Mouse (Mus musculus): ENCODE data around the gene Amph. TPM values are rescaled to one million over a fixed set of nuclear protein-coding genes. Genes with fewer than 3 reads are reported as not detected.

Amph gene
- polyA plus RNA-seq, 1 experiment from 2014 or later: 3.7 TPM

DNA sequence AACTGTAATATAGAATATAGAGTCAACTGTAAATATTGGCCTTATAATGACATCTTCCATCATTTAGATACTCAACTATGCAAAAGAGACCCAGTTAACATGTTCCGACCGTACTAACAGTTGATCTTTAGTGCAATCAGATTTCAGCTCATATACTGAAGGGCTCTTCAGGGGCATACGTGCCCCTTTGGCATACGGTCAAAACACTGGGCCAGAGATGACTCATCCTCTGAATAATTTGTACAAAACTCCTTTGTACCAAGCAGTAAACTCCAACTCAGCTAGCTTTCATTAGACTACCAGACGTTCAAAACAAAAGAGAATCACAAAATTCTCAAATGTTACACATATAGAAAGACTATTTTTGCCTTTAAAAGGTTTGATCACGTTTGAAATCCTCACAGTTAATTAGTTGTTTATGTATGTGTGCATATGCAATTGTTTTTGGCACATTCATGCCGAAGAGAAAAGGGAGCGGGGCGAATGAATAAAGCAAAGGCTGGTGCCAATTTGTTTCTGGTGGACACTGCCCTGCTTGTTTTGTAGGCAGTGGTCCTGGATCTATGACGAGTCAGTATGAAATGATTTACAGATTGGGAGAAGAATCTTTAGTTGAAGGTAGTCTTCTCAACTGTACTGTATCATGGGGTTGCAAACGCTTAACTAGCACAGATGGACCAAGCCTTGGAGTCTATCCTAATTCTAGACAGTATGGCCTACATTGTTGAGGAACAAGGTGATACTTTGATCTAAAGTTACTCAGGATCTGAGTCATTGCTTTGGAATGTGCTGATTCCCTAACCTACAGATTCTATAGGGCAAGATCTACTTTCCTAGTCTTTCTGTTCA, 8.3 kb downstream of the Amph start:
- Histone ChIP-seq H3K4me3 (ENCODE audit: low read depth, low read length) (no peak overlapping the region), H3K9ac (ENCODE audit: low read depth, low read length) (no peak overlapping the region), H3K27ac (replicated peaks; ENCODE audit: low read depth, low read length) (no peak overlapping the region), H3K4me2 (ENCODE audit: low read depth, low read length) (no peak overlapping the region), H3K9me3 (ENCODE audit: control insufficient read depth, low read length) (no peaks in the 10 kb centered on the region), H3K27me3 (replicated peaks; ENCODE audit: control insufficient read depth, insufficient read depth, low read length) (no peaks in the 10 kb centered on the region), H3K4me1 (ENCODE audit: control insufficient read depth, insufficient read depth, low read length) (no peaks in the 10 kb centered on the region), H3K36me3 (ENCODE audit: control insufficient read depth, insufficient read depth, low read length) (no peaks in the 10 kb centered on the region)
- WGBS: 84% methylated on average over 11 of the region's 11 CpGs
- DNase-seq (ENCODE audit: low spot score) (no peak), ATAC-seq (ENCODE audit: low read depth) (no peak)

DNA sequence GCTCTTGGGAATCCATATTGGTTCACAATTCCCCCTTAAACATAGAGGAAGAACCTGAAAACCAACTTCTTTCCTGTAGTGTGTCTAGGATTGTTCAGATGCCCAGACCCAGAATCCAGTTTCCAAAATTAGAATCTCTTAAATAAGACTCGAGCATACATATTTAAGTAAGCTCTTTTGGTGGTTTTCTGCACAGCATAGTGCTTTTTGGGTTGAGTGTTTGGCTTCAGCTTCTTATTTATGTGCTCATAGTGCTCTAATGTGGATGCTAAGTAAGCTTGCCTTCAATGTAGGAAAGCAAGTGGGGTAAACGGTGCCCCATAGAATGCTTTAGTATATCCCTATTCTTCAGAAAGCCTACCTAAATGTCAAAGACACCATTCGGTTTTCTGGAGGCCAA, 9.0 kb downstream of the Amph start:
- DNase-seq (ENCODE audit: low spot score): no peak
- Histone ChIP-seq H3K9me3 (ENCODE audit: control insufficient read depth, low read length) (no peaks in the 10 kb centered on the region), H3K4me1 (ENCODE audit: control insufficient read depth, insufficient read depth, low read length) (no peaks in the 10 kb centered on the region), H3K27me3 (replicated peaks; ENCODE audit: control insufficient read depth, insufficient read depth, low read length) (no peaks in the 10 kb centered on the region), H3K9ac (ENCODE audit: low read depth, low read length) (no peak overlapping the region), H3K27ac (replicated peaks; ENCODE audit: low read depth, low read length) (no peak overlapping the region), H3K36me3 (ENCODE audit: control insufficient read depth, insufficient read depth, low read length) (no peaks in the 10 kb centered on the region), H3K4me2 (ENCODE audit: low read depth, low read length) (no peak overlapping the region), H3K4me3 (ENCODE audit: low read depth, low read length) (no peak overlapping the region)
- no peak for ATAC-seq (ENCODE audit: low read depth)
- WGBS: 80% methylated on average over 3 of the region's 3 CpGs

DNA sequence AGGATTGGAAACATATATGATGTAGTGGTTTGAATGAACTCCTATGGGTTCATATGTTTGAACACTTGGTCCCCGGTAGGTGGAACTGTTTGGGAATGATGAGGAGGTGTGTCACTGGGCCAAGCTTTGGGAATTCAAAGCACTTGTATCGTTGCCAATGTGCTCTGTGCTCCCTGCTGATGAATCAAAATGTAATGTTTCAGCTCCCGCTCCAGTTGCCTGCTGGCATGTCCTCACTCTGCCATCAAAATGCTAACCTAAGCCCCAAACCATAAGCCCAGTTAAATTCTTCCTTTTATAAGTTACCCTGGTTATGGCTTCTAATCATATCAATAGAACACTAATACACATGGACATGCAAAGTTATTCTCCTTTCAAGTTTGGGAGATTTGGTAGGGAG, 24.6 kb downstream of the Amph start:
- ATAC-seq (ENCODE audit: low read depth) (no peak), DNase-seq (ENCODE audit: low spot score) (no peak)
- Histone ChIP-seq H3K27ac (replicated peaks; ENCODE audit: low read depth, low read length) (no peak overlapping the region), H3K9me3 (ENCODE audit: control insufficient read depth, low read length) (no peaks in the 10 kb centered on the region), H3K9ac (ENCODE audit: low read depth, low read length) (no peak overlapping the region), H3K4me3 (ENCODE audit: low read depth, low read length) (no peak overlapping the region), H3K4me1 (ENCODE audit: control insufficient read depth, insufficient read depth, low read length) (no peaks in the 10 kb centered on the region), H3K4me2 (ENCODE audit: low read depth, low read length) (no peak overlapping the region), H3K27me3 (replicated peaks; ENCODE audit: control insufficient read depth, insufficient read depth, low read length) (no peaks in the 10 kb centered on the region), H3K36me3 (ENCODE audit: control insufficient read depth, insufficient read depth, low read length) (no peaks in the 10 kb centered on the region)
- 86% methylated on average over 3 of the region's 3 CpGs for WGBS

DNA sequence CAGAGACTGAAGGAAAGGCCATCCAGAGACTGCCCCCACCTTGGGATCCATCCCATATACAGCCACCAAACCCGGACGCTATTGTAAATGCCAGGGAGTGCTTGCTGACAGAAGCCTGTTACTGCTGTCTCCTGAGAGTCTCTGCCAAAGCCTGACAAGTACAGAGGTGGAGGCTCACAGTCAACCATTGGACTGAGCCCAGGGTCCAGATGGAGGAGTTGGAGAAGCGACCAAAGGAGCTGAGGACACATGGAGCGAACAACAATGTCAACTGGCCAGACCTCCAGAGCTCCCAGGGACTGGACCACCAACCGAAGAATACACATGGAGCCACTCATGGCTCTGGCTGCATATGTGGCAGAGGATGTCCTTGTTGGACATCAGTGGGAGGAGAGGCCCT, 26.3 kb downstream of the Amph start:
- Histone ChIP-seq H3K27ac (replicated peaks; ENCODE audit: low read depth, low read length) (no peak overlapping the region), H3K9me3 (ENCODE audit: control insufficient read depth, low read length) (no peaks in the 10 kb centered on the region), H3K9ac (ENCODE audit: low read depth, low read length) (no peak overlapping the region), H3K4me1 (ENCODE audit: control insufficient read depth, insufficient read depth, low read length) (no peaks in the 10 kb centered on the region), H3K4me3 (ENCODE audit: low read depth, low read length) (no peak overlapping the region), H3K36me3 (ENCODE audit: control insufficient read depth, insufficient read depth, low read length) (no peaks in the 10 kb centered on the region), H3K27me3 (replicated peaks; ENCODE audit: control insufficient read depth, insufficient read depth, low read length) (no peaks in the 10 kb centered on the region), H3K4me2 (ENCODE audit: low read depth, low read length) (no peak overlapping the region)
- DNase-seq (ENCODE audit: low spot score): no peak
- ATAC-seq (ENCODE audit: low read depth): no peak
- 84% methylated on average over 5 of the region's 5 CpGs for WGBS

DNA sequence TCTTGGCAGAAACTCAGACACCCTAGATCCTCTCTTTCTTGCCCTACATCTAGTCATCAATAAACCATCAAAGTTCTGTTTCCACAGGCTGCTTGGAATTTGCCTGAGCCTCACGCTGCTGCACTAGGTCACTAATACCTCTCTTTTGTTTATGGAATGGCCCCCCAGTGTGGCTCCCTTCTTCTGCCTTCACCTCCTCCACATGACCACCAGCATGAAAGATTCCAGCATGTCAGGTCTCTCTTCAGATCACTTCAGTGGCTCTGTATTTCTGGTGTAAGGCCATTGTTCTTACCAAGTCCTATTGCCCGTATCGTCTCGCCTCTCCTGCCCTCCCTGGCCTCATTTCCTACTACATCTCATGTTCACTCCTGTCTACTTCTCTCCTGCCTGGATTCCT, 39.3 kb downstream of the Amph start:
- no peak for ATAC-seq (ENCODE audit: low read depth)
- WGBS: 70% methylated on average over 4 of the region's 4 CpGs
- no peak for DNase-seq (ENCODE audit: low spot score)
- Histone ChIP-seq H3K4me1 (ENCODE audit: control insufficient read depth, insufficient read depth, low read length) (no peaks in the 10 kb centered on the region), H3K4me3 (ENCODE audit: low read depth, low read length) (no peak overlapping the region), H3K27ac (replicated peaks; ENCODE audit: low read depth, low read length) (no peak overlapping the region), H3K9me3 (ENCODE audit: control insufficient read depth, low read length) (no peaks in the 10 kb centered on the region), H3K4me2 (ENCODE audit: low read depth, low read length) (no peak overlapping the region), H3K9ac (ENCODE audit: low read depth, low read length) (no peak overlapping the region), H3K27me3 (replicated peaks; ENCODE audit: control insufficient read depth, insufficient read depth, low read length) (no peaks in the 10 kb centered on the region), H3K36me3 (ENCODE audit: control insufficient read depth, insufficient read depth, low read length) (no peaks in the 10 kb centered on the region)

DNA sequence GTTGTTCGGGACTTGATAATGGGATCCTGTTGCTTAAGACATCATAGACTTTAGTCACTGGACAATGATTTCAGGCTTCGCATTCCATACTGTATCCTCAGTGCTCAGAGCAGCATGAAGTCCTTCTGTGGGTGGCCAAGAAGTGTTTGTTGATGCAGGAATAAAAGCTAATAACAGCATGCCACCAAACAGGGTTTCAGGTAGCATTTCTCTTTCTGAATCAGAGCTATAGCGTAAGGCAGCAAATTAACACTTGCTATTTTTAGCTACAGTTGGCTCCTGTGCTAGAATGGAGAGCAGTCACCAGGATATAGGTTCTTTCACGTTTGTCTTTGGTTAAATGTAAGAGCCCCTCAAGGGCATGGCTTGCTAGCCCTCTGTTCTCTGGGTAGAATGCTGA, 40.3 kb downstream of the Amph start:
- 67% methylated on average over 4 of the region's 4 CpGs for WGBS
- no peak overlapping the region for H3K27ac ChIP-seq (replicated peaks; ENCODE audit: low read depth, low read length)
- ATAC-seq (ENCODE audit: low read depth): no peak
- H3K9ac ChIP-seq (ENCODE audit: low read depth, low read length): no peak overlapping the region
- DNase-seq (ENCODE audit: low spot score): no peak
- no peak overlapping the region for H3K4me3 ChIP-seq (ENCODE audit: low read depth, low read length)
- H3K36me3 ChIP-seq (ENCODE audit: control insufficient read depth, insufficient read depth, low read length): no peaks in the 10 kb centered on the region
- H3K27me3 ChIP-seq (replicated peaks; ENCODE audit: control insufficient read depth, insufficient read depth, low read length): no peaks in the 10 kb centered on the region
- no peaks in the 10 kb centered on the region for H3K4me1 ChIP-seq (ENCODE audit: control insufficient read depth, insufficient read depth, low read length)
- no peaks in the 10 kb centered on the region for H3K9me3 ChIP-seq (ENCODE audit: control insufficient read depth, low read length)
- H3K4me2 ChIP-seq (ENCODE audit: low read depth, low read length): no peak overlapping the region

DNA sequence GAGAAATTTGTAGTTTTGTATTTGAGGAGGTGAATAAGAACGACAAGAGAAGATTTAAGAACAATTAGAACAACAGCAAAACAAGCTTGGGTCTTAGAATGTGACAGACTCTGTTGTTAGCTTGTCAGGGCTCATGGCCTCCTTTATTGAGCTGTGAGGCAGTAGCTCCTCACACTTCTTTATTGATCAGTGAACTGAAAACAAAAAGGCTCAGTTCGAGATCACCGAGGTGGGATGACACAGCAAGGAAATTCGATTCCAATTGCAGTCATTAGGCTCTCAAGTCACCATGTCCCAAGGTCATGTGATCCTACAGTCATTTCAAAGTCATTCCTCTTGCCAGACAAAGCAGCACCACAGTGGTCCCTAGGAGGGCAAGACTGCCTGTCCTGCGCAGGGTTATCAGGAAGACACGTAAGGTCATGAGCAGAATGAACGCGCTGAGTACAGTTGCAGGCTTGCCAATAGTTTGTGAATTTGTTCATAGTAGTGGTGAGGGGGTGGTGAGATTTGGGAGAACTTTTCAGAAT, 41.2 kb downstream of the Amph start:
- Histone ChIP-seq H3K4me3 (ENCODE audit: low read depth, low read length) (no peak overlapping the region), H3K9ac (ENCODE audit: low read depth, low read length) (no peak overlapping the region), H3K27ac (replicated peaks; ENCODE audit: low read depth, low read length) (no peak overlapping the region), H3K9me3 (ENCODE audit: control insufficient read depth, low read length) (no peaks in the 10 kb centered on the region), H3K27me3 (replicated peaks; ENCODE audit: control insufficient read depth, insufficient read depth, low read length) (no peaks in the 10 kb centered on the region), H3K4me2 (ENCODE audit: low read depth, low read length) (no peak overlapping the region), H3K4me1 (ENCODE audit: control insufficient read depth, insufficient read depth, low read length) (no peaks in the 10 kb centered on the region), H3K36me3 (ENCODE audit: control insufficient read depth, insufficient read depth, low read length) (no peaks in the 10 kb centered on the region)
- no peak for DNase-seq (ENCODE audit: low spot score)
- WGBS: 62% methylated on average over 8 of the region's 8 CpGs
- ATAC-seq (ENCODE audit: low read depth): no peak

DNA sequence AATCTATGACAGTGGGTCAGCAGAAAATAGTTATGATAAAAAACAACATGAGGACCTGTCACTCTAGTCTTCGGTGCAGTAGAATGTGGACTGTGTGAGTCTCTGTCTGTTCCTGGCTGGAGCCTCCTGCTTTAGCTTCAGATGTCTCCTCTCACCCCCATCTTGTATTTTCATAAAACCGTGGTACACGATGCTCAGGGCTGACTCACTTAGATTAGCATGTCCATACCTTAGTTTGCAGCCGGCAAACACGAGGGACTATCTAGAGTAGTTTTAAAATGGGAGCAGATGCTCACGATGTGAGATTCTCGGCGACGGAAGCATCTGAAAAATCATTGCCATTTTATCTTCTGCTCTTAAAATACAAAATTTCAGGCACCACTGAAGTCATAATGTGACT, 54.5 kb downstream of the Amph start:
- ATAC-seq (ENCODE audit: low read depth) (no peak), DNase-seq (ENCODE audit: low spot score) (no peak)
- H3K4me1 ChIP-seq (ENCODE audit: control insufficient read depth, insufficient read depth, low read length): no peaks in the 10 kb centered on the region
- H3K4me3 ChIP-seq (ENCODE audit: low read depth, low read length): no peak overlapping the region
- H3K27me3 ChIP-seq (replicated peaks; ENCODE audit: control insufficient read depth, insufficient read depth, low read length): no peaks in the 10 kb centered on the region
- H3K9ac ChIP-seq (ENCODE audit: low read depth, low read length): no peak overlapping the region
- no peak overlapping the region for H3K4me2 ChIP-seq (ENCODE audit: low read depth, low read length)
- H3K27ac ChIP-seq (replicated peaks; ENCODE audit: low read depth, low read length): no peak overlapping the region
- WGBS: 88% methylated on average over 9 of the region's 9 CpGs
- H3K36me3 ChIP-seq (ENCODE audit: control insufficient read depth, insufficient read depth, low read length): no peaks in the 10 kb centered on the region
- H3K9me3 ChIP-seq (ENCODE audit: control insufficient read depth, low read length): no peaks in the 10 kb centered on the region

DNA sequence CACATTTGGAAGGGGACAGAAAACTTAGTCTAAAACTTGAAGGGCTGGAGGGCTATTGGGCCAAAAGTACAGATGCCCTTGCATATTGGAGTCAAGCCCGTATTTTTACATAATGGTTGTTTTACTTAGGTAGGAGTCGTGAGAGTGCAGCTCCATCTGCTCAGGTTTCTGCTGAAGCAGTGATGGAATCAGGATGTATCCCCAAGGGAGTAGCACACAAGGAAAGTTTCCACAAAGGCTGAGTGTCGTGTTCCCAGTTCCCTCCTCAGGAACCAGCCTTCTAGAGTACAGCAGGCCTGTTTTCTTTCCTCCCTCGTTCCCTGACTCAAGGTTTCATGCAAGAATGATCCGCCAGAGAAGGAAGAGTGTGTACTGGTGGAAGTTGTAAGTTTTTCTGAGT, 56.4 kb downstream of the Amph start:
- no peak overlapping the region for H3K4me3 ChIP-seq (ENCODE audit: low read depth, low read length)
- 48% methylated on average over 5 of the region's 5 CpGs for WGBS
- H3K9me3 ChIP-seq (ENCODE audit: control insufficient read depth, low read length): no peaks in the 10 kb centered on the region
- no peak overlapping the region for H3K4me2 ChIP-seq (ENCODE audit: low read depth, low read length)
- ATAC-seq (ENCODE audit: low read depth) (no peak), DNase-seq (ENCODE audit: low spot score) (no peak)
- no peaks in the 10 kb centered on the region for H3K4me1 ChIP-seq (ENCODE audit: control insufficient read depth, insufficient read depth, low read length)
- H3K27ac ChIP-seq (replicated peaks; ENCODE audit: low read depth, low read length): no peak overlapping the region
- H3K9ac ChIP-seq (ENCODE audit: low read depth, low read length): no peak overlapping the region
- H3K27me3 ChIP-seq (replicated peaks; ENCODE audit: control insufficient read depth, insufficient read depth, low read length): no peaks in the 10 kb centered on the region
- no peaks in the 10 kb centered on the region for H3K36me3 ChIP-seq (ENCODE audit: control insufficient read depth, insufficient read depth, low read length)
